Mouse (Mus musculus) intestine, postnatal 0 days (tissue): ENCODE results near the gene Ung. TPM values are rescaled to one million over a fixed set of nuclear protein-coding genes. Genes with fewer than 3 reads are reported as not detected.
A peak's percentile ranks its signal among the peaks of the same experiment; 100 is the strongest.

Source experiments
- ATAC-seq: fragments of 200-750 bp; cut with Nextera tagmentation; 2 replicates; pipeline ENCODE4 v1.8.0; 2017; ENCODE audit warnings: mild to moderate bottlenecking, moderate TSS enrichment, moderate library complexity
- H3K27ac ChIP-seq: fragments of 300-500 bp; sonication (generic); 2 replicates; pipeline ENCODE4 v1.5.1; 2014; ENCODE audit warnings: mild to moderate bottlenecking, low read depth, low read length, moderate library complexity
- H3K27me3 ChIP-seq: fragments of 300-500 bp; sonication (generic); replicated peaks from 2 replicates; pipeline ENCODE4 v1.6.1; 2014; ENCODE audit warnings: low read length, mixed read lengths; ENCODE audit not compliant: control insufficient read depth, insufficient read depth
- H3K36me3 ChIP-seq: fragments of 300-500 bp; sonication (generic); 2 replicates; pipeline ENCODE4 v1.6.1; 2014; ENCODE audit warnings: mild to moderate bottlenecking, moderate library complexity; ENCODE audit not compliant: control insufficient read depth, insufficient read depth
- H3K4me1 ChIP-seq: fragments of 300-500 bp; sonication (generic); replicated peaks from 2 replicates; pipeline ENCODE4 v1.6.1; 2014; ENCODE audit warnings: antibody characterized with exemption, low read length, mixed read lengths; ENCODE audit not compliant: control insufficient read depth, insufficient read depth
- H3K4me2 ChIP-seq: fragments of 300-500 bp; sonication (generic); replicated peaks from 2 replicates; pipeline ENCODE4 v1.6.1; 2014; ENCODE audit warnings: low read depth, mild to moderate bottlenecking, moderate library complexity
- H3K4me3 ChIP-seq: fragments of 300-500 bp; sonication (generic); 2 replicates; pipeline ENCODE4 v1.5.1; 2014; ENCODE audit warnings: low read depth, low read length
- H3K9ac ChIP-seq: fragments of 300-500 bp; sonication (generic); 2 replicates; pipeline ENCODE4 v1.6.1; 2014; ENCODE audit warnings: mild to moderate bottlenecking, low read depth, low read length
- H3K9me3 ChIP-seq: fragments of 300-500 bp; sonication (generic); 2 replicates; pipeline ENCODE4 v1.6.1; 2016; ENCODE audit warnings: mixed run types; ENCODE audit not compliant: control insufficient read depth
- CTCF ChIP-seq: sonication (generic); IDR thresholded peaks from 2 replicates; pipeline ENCODE4 v1.5.1; 2016; ENCODE audit warnings: low read depth, mild to moderate bottlenecking, control low read depth, antibody characterized with exemption, moderate library complexity
- WGBS: fragments of 180-500 bp; shearing (Covaris S2); extraction: QIAGEN DNeasy Blood & Tissue Kit; methylation state at CpG from one replicate; pipeline ENCODE4 v1.1.7; 2014; 5-methylcytosine and 5-hydroxymethylcytosine counted together
- polyA plus RNA-seq: library from polyadenylated mRNA; unstranded; fragments of >200 nt; fragmentation: Nextera tagmentation; extraction: Ambion mirVana; gene quantifications from 2 replicates; pipeline ENCODE4 v1.2.1, GENCODE M21; 2015

Gene Ung
- polyA plus RNA-seq, 1 experiment from 2014 or later: 10.0 TPM

GRCm38 (mm10) chr5:114175596-114176171, 45.5 kb downstream of the Ung start:
- Histone ChIP-seq H3K36me3 (no peaks in the 10 kb centered on the region), H3K9ac (peak overlapping the region; percentile 57), H3K4me1 (peaks cover 5% of the 10 kb centered on the region; the same call in 1 of the 2 replicates), H3K4me2 (peak overlapping the region; percentile 90), H3K9me3 (no peaks in the 10 kb centered on the region), H3K27ac (no peak overlapping the region), H3K4me3 (peak overlapping the region; percentile 52), H3K27me3 (0 out of 2 replicates have a peak, but pooled peaks cover 3% of the 10 kb centered on the region)
- ATAC-seq: peak; percentile 96
- WGBS: under 1% methylated on average over 25 of the region's 26 CpGs
- 0 out of 2 replicates have a peak, but pooled peaks have one; percentile 11 for TF ChIP-seq CTCF

DNA sequence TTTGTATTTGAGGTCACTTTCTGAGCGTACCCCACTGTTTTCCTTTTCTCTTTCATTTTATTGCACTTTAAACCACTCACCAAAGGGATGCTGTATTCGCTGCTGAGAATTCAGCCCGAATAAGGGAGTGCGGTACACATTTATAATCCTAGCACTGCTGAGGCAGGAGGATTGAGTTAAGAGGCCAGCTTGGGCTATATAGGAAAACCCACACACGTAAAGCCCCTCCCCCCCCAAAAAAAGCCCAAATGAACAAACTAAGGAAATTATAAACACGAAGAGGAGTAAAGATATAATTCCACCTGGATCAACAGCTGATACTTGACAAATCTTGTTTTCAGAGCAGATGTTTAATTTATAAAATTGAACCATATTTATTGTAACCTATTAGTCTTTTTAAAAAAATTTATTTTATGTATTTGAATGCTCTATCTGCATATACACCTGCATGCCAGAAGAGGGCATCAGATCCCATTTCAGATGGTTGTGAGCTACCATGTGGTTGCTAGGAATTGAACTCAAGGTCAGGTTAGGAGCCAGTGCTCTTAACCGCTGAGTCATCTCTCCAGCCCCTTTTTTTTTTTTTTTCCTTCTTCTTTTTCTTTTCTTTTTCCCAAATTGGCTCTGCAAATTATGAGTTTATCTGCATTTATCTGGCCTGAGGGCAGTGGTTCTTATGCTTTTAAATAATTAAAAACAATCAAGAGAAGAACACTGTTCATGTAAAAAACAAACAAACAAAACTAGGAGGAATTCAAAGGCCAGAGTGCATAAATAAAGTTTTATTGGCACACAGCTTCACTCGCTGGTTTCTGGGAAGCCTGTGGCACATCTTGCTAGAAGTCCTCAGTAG, 46.6 kb downstream of the Ung start:
- Histone ChIP-seq H3K36me3 (no peaks in the 10 kb centered on the region), H3K9me3 (no peaks in the 10 kb centered on the region), H3K27ac (no peak overlapping the region), H3K4me1 (peaks cover 5% of the 10 kb centered on the region; the same call in 1 of the 2 replicates), H3K4me2 (peak overlapping the region; percentile 90), H3K4me3 (peak overlapping the region; percentile 52; the same call in 1 of the 2 replicates), H3K9ac (0 out of 2 replicates have a peak overlapping the region, but pooled peaks have one; percentile 57), H3K27me3 (0 out of 2 replicates have a peak, but pooled peaks cover 3% of the 10 kb centered on the region)
- WGBS: 51% methylated on average over 8 of the region's 8 CpGs
- no peak for ATAC-seq
- peak; percentile 46 for TF ChIP-seq CTCF

DNA sequence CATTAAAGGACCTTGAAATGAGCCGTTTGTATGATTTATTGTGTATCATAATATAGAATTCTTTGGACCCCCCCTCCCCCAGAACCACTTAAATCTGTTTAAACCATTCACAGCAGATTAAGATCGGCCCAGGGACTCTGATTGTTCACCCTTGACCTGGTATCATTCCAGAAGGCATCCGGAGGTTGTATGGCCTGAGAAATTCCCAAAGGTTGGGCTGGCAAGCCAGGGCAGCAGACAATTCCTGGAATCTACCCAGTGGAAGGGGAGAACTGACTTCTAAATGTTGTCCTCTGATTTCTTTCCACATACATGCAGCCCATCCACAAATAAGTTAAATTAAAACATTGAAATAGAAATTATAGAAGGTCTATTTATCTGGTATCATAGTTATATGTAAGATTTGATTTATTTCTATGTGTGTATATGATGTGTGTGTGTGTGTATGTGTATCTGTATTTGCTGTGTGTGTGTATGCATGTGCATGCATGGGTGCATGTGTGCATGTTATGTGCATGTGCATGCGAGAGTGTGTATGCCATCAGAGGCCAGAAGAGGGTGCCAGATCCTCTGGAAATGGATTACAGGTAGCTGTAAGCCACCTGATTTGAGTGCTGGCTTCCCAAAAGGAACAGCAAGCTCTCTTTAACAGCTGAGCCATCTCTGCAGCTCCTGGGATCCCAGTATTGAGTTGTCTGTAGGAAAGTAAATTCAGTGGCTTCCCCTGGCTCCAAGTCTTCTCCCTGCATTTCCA, 48.0 kb downstream of the Ung start:
- no peak for TF ChIP-seq CTCF

DNA sequence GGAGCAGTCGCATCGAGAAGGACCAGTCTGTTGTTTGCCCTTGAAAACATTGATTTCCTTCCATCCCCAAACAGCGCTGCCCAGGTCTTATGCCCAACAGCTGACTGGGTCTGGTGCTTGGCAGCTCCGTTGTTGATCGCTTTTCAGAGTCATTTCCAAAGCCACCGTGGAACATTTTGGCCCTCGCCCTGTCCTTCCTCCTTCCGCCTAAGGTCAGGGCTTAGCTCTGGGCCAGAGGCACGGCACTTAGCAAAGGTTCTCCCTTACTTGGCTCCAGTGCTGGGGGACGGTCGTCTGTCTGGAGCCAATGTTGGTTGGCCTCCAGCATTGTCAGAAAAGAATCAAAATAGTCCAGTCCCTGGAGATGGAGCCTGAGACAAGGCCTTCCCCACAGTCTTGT, 49.4 kb downstream of the Ung start:
- Histone ChIP-seq H3K4me3 (no peak overlapping the region), H3K36me3 (no peaks in the 10 kb centered on the region), H3K9me3 (no peaks in the 10 kb centered on the region), H3K27me3 (0 out of 2 replicates have a peak, but pooled peaks cover 2% of the 10 kb centered on the region), H3K4me2 (no peak overlapping the region), H3K4me1 (peaks cover 5% of the 10 kb centered on the region; the same call in 1 of the 2 replicates), H3K9ac (no peak overlapping the region), H3K27ac (no peak overlapping the region)
- no peak for TF ChIP-seq CTCF
- 77% methylated on average over 11 of the region's 11 CpGs for WGBS
- ATAC-seq: no peak

More for the DNA sequence above, 48.0 kb downstream of the Ung start:
- no peaks in the 10 kb centered on the region for H3K9me3 ChIP-seq
- no peak overlapping the region for H3K4me2 ChIP-seq
- H3K9ac ChIP-seq: no peak overlapping the region
- no peak overlapping the region for H3K27ac ChIP-seq
- H3K27me3 ChIP-seq: 0 out of 2 replicates have a peak, but pooled peaks cover 3% of the 10 kb centered on the region
- ATAC-seq: no peak
- peaks cover 5% of the 10 kb centered on the region; the same call in 1 of the 2 replicates for H3K4me1 ChIP-seq
- no peaks in the 10 kb centered on the region for H3K36me3 ChIP-seq
- 68% methylated on average over 4 of the region's 4 CpGs for WGBS
- H3K4me3 ChIP-seq: no peak overlapping the region

GRCm38 (mm10) chr5:114183493-114183892, 53.3 kb downstream of the Ung start:
- H3K9me3 ChIP-seq: no peaks in the 10 kb centered on the region; the same call in 1 of the 2 replicates
- H3K27me3 ChIP-seq: no peaks in the 10 kb centered on the region
- WGBS: 93% methylated on average over 2 of the region's 2 CpGs
- no peak overlapping the region for H3K4me2 ChIP-seq
- no peak overlapping the region for H3K27ac ChIP-seq
- no peaks in the 10 kb centered on the region for H3K4me1 ChIP-seq
- no peaks in the 10 kb centered on the region for H3K36me3 ChIP-seq
- no peak overlapping the region for H3K4me3 ChIP-seq
- ATAC-seq: no peak
- H3K9ac ChIP-seq: no peak overlapping the region
- no peak for TF ChIP-seq CTCF
